Mouse (Mus musculus) kidney, postnatal 10 days (tissue): Measurements from ENCODE around the gene Vmn1r122.
"Not testable (repeated sequence)": the region's sequence is repeated elsewhere in the genome, so short reads cannot be mapped to it uniquely, and the experiment has no call there.

Experiments used
- DNase-seq: peaks from one replicate; pipeline ENCODE4 v3.0.0; 2021; ENCODE audit warnings: mixed read lengths

Vmn1r122 gene

DNA sequence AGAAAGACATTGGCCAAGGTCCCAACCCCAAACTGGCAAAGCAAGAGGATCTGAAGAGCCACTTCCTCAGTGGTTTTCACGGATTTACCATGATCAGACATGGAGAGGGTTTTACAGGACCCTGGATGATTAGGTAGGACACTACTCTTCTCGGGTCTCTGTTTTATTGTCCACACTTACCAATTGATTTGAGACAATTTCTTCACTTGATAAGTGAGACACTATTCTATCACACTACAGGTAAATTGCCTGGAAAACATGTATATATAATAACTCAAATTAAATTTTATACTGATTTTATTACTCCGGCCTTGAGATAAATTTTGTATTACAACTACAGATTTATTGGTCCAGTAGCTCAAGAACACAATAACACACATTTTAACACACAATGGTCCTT is at the start of gene Vmn1r122:
Gene Vmn1r122 (minus strand): TSS at position 101 of the 400 bp plus-strand sequence.
- not testable (repeated sequence) for DNase-seq

DNA sequence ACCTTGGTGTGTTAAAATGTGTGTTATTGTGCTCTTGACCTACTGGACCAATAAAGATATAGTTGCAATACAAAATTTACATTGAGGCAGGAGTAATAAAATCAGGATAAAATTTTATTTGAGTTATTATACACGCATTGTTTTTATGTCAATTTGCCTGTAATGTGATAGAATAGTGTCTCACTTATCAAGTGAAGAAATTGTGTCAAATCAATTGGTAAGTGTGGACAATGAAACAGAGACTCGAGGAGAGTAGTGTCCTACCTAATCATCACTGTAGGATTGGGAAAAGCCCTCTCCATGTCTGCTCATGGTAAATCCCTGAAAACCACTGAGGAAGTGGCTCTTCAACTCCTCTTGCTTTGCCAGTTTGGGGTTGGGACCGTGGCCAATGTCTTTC is 28.0 kb upstream of the Vmn1r122 start, which contains the start of gene Vmn1r123:
Gene Vmn1r123 (plus strand): TSS at position 301 of the 400 bp plus-strand sequence.
- DNase-seq = not testable (repeated sequence)

DNA sequence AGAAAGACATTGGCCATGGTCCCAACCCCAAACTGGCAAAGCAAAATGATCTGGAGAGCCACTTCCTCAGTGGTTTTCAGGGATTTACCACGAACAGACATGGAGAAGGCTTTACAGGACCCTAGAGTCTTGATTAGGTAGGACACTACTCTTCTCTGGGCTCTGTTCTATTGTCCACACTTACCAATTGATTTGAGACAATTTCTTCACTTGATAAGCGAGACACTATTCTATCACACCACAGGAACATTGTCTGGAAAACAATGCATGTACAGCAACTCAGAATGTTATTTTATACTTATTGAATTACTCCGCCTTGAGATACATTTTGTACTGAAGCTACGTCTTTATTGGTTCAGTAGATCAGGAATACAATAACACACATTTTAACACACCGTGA is 35.5 kb downstream of the Vmn1r122 start, which contains the start of gene Vmn1r121:
Gene Vmn1r121 (minus strand): TSS at position 101 of the 400 bp plus-strand sequence.
- not testable (repeated sequence) for DNase-seq
